Mouse (Mus musculus) lung, embryonic 16.5 days (tissue): ENCODE results near the gene Irf2bp1. TPM values are rescaled to one million over a fixed set of nuclear protein-coding genes. Genes with fewer than 3 reads are reported as not detected.

Source experiments
- ATAC-seq: fragments of 200-750 bp; cut with Nextera tagmentation; 2 replicates; pipeline ENCODE4 v1.8.0; 2017; ENCODE audit warnings: low read depth, mild to moderate bottlenecking, moderate library complexity
- H3K27ac ChIP-seq: fragments of 300-500 bp; sonication (generic); 2 replicates; pipeline ENCODE4 v1.5.1; 2014; ENCODE audit warnings: mild to moderate bottlenecking, control low read depth, low read length
- H3K27me3 ChIP-seq: fragments of 300-500 bp; sonication (generic); 2 replicates; pipeline ENCODE4 v1.6.1; 2014; ENCODE audit warnings: low read depth, low read length, mixed read lengths; ENCODE audit not compliant: control insufficient read depth, insufficient read depth
- H3K36me3 ChIP-seq: fragments of 300-500 bp; sonication (generic); 2 replicates; pipeline ENCODE4 v1.6.1; 2014; ENCODE audit warnings: low read length; ENCODE audit not compliant: control insufficient read depth, insufficient read depth
- H3K4me1 ChIP-seq: fragments of 300-500 bp; sonication (generic); replicated peaks from 2 replicates; pipeline ENCODE4 v1.6.1; 2014; ENCODE audit warnings: low read length, mixed read lengths; ENCODE audit not compliant: control insufficient read depth, insufficient read depth
- H3K4me2 ChIP-seq: fragments of 300-500 bp; sonication (generic); 2 replicates; pipeline ENCODE4 v1.6.1; 2014; ENCODE audit warnings: low read depth, low read length, control low read depth
- H3K4me3 ChIP-seq: fragments of 300-500 bp; sonication (generic); 2 replicates; pipeline ENCODE4 v1.5.1; 2014; ENCODE audit warnings: mild to moderate bottlenecking, low read length, control low read depth
- H3K9ac ChIP-seq: fragments of 300-500 bp; sonication (generic); 2 replicates; pipeline ENCODE4 v1.6.1; 2014; ENCODE audit warnings: low read length, control low read depth
- H3K9me3 ChIP-seq: fragments of 300-500 bp; sonication (generic); 2 replicates; pipeline ENCODE4 v1.6.1; 2016; ENCODE audit warnings: low read length; ENCODE audit not compliant: control insufficient read depth
- WGBS: fragments of 180-500 bp; shearing (Covaris S2); extraction: QIAGEN DNeasy Blood & Tissue Kit; methylation state at CpG from one replicate; pipeline ENCODE4 v1.1.7; 2014; 5-methylcytosine and 5-hydroxymethylcytosine counted together
- polyA plus RNA-seq: library from polyadenylated mRNA; unstranded; fragments of >200 nt; fragmentation: Nextera tagmentation; extraction: Ambion mirVana; gene quantifications from 2 replicates; pipeline ENCODE4 v1.2.1, GENCODE M21; 2015

The Irf2bp1 gene
- polyA plus RNA-seq, 1 experiment from 2014 or later = 16.0 TPM

DNA sequence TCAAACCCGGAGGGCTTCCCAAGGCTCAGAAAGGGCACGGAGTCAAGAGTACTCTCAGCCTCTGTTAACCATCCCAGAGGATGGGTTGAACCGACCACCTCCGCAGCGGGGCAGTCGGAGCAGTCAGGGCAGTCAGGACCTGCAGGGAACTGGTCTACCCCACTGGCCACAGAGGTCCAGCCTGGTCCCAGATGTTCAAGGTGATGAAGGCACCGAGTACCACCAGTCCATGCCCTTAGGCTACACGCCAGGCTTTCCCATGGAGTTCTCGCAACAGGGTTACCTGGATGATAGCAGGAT lies 50.9 kb downstream of the Irf2bp1 start:
- ATAC-seq = peak; percentile 24; the same call in 1 of the 2 replicates
- Histone ChIP-seq H3K9me3 (no peaks in the 10 kb centered on the region), H3K36me3 (peaks cover 15% of the 10 kb centered on the region), H3K9ac (no peak overlapping the region), H3K27ac (no peak overlapping the region), H3K4me1 (no peaks in the 10 kb centered on the region), H3K4me2 (no peak overlapping the region), H3K4me3 (no peak overlapping the region), H3K27me3 (no peaks in the 10 kb centered on the region)
- WGBS = 61% methylated on average over 9 of the region's 9 CpGs

DNA sequence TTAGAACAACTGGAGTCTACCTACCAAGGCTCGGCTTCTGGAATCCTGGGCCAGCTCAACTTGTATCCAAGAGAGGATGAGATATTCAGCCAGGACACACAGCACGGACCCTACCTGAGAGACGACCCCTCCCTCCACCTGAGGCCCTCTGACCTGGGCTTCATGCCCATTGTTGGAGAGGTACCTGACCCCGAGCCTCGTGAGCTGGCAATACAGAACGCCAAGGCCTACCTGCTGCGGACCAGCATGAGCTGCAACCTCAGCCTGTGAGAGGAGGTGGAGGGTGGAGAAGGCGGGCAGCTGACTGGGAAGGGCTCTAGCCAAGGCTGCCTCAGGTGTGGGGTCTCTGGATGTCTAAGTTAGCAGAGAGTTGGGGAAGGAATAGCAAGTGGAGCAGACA lies 51.3 kb downstream of the Irf2bp1 start:
- Histone ChIP-seq H3K9me3 (no peaks in the 10 kb centered on the region), H3K27ac (no peak overlapping the region), H3K4me1 (no peaks in the 10 kb centered on the region), H3K36me3 (peaks cover 12% of the 10 kb centered on the region), H3K9ac (no peak overlapping the region), H3K4me2 (no peak overlapping the region), H3K27me3 (no peaks in the 10 kb centered on the region), H3K4me3 (no peak overlapping the region)
- WGBS = 87% methylated on average over 8 of the region's 8 CpGs
- ATAC-seq = 0 out of 2 replicates have a peak, but pooled peaks have one; percentile 4

Other genes with a start within 250 kb of the Irf2bp1 start
- gene Psg19, start 205.5 kb upstream of the Irf2bp1 start, polyA plus RNA-seq = not detected in 2 replicates
- 0.06 TPM in 1 of 2 replicates, not detected in the other for gene Psg17, start 182.4 kb upstream of the Irf2bp1 start, polyA plus RNA-seq
- gene Mill2, start 164.1 kb upstream of the Irf2bp1 start, polyA plus RNA-seq = 2.3 and 3.0 TPM in 2 replicates
- gene Pglyrp1, start 132.7 kb upstream of the Irf2bp1 start, polyA plus RNA-seq = 12.5 and 18.1 TPM in 2 replicates
- gene Ccdc61, start 93.6 kb upstream of the Irf2bp1 start, polyA plus RNA-seq = 30.8 and 32.7 TPM in 2 replicates
- gene Nova2, start 78.2 kb upstream of the Irf2bp1 start, polyA plus RNA-seq = 0.89 and 0.99 TPM in 2 replicates
- gene Nanos2, start 16.6 kb upstream of the Irf2bp1 start, polyA plus RNA-seq = not detected in 2 replicates
- gene Mypop, start 12.8 kb upstream of the Irf2bp1 start, polyA plus RNA-seq = 2.1 and 2.8 TPM in 2 replicates
- gene Foxa3, start 19.5 kb downstream of the Irf2bp1 start, polyA plus RNA-seq = 2.3 TPM in 2 replicates
- 27.4 and 27.5 TPM in 2 replicates for gene Sympk, start 20.3 kb downstream of the Irf2bp1 start, polyA plus RNA-seq
- not detected in 2 replicates for gene Rsph6a, start 50.6 kb downstream of the Irf2bp1 start, polyA plus RNA-seq
- 11.3 and 11.9 TPM in 2 replicates for gene Dmwd, start 72.2 kb downstream of the Irf2bp1 start, polyA plus RNA-seq
- 28.7 and 29.3 TPM in 2 replicates for gene Dmpk, start 79.8 kb downstream of the Irf2bp1 start, polyA plus RNA-seq
- gene Six5, start 90.5 kb downstream of the Irf2bp1 start, polyA plus RNA-seq = 7.2 and 7.5 TPM in 2 replicates
- 1.9 and 2.2 TPM in 2 replicates for gene Gm4969, start 114.3 kb downstream of the Irf2bp1 start, polyA plus RNA-seq
- 16.2 and 16.3 TPM in 2 replicates for gene Fbxo46, start 115.8 kb downstream of the Irf2bp1 start, polyA plus RNA-seq
- gene Qpctl, start 145.2 kb downstream of the Irf2bp1 start, polyA plus RNA-seq = 15.4 and 15.7 TPM in 2 replicates
- gene Snrpd2, start 145.7 kb downstream of the Irf2bp1 start, polyA plus RNA-seq = 135 and 144 TPM in 2 replicates
- gene Gipr, start 162.1 kb downstream of the Irf2bp1 start, polyA plus RNA-seq = 5.6 and 8.2 TPM in 2 replicates
- 11.3 and 12.4 TPM in 2 replicates for gene Eml2, start 172.4 kb downstream of the Irf2bp1 start, polyA plus RNA-seq
- 2.1 and 2.6 TPM in 2 replicates for gene Gpr4, start 208.5 kb downstream of the Irf2bp1 start, polyA plus RNA-seq
- gene Opa3, start 224.3 kb downstream of the Irf2bp1 start, polyA plus RNA-seq = 29.9 and 31.5 TPM in 2 replicates